Mouse (Mus musculus): Measurements from ENCODE around the gene Pced1a. TPM values are rescaled to one million over a fixed set of nuclear protein-coding genes. Genes with fewer than 3 reads are reported as not detected.

Pced1a gene
- polyA plus RNA-seq (2015; fragmentation: Nextera tagmentation; extraction: Ambion mirVana), result 12.0 and 12.2 TPM in 2 replicates

DNA sequence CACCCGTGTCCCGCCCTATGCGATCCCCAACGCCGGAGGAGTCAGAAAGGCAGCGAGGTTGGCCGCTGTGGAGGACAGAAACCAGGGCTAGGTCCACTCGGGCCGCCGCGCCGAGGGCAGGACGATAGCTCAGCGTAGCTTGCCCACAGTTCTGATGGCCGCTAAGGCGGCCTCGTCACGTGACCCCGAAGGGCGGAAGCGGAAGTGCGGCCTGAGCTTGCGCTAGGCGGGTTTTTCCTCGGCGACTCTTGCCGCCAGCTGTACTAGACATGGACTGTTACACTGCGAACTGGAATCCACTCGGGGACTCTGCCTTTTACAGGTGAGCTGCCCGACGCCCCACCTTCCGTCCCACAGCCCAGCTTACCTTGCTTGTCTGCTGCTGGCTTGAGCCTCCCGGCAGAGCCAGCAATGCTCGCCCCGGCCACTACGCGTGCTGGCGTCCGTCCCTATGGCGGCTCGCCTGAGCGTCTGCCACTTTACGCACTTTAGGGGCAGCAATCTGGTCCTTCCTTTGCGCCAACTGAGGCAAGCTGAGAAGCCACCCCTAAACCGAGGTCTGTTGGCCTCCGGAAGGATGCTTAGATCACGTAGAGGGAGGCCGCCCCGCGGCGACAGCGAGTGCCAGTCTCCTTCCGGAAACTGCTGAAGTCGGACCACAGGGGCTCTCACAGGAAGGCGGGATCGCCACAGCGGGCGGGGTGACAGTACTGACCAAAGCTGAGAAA lies at the start of gene Pced1a, which contains the start of gene Vps16:
TSS of gene Pced1a (minus strand) at position 576 of the 728 bp plus-strand sequence.
TSS of gene Vps16 (plus strand) at position 214 of the 728 bp plus-strand sequence.
- Histone ChIP-seq H3K9me3 (no peaks in the 10 kb centered on the region), H3K4me2 (peak within 1 kb of the TSS; percentile 83), H3K9ac (peak within 1 kb of the TSS; percentile 91), H3K36me3 (peaks cover 5% of the 10 kb centered on the region), H3K27me3 (no peaks in the 10 kb centered on the region), H3K4me1 (replicated peaks) (peaks cover 58% of the 10 kb centered on the region), H3K27ac (peak within 1 kb of the TSS; percentile 96), H3K4me3 (peak within 1 kb of the TSS; percentile 82)
- WGBS, result under 1% methylated on average over 58 of the region's 58 CpGs
- peak; percentile 96 for ATAC-seq (ENCODE audit: low FRiP score)

DNA sequence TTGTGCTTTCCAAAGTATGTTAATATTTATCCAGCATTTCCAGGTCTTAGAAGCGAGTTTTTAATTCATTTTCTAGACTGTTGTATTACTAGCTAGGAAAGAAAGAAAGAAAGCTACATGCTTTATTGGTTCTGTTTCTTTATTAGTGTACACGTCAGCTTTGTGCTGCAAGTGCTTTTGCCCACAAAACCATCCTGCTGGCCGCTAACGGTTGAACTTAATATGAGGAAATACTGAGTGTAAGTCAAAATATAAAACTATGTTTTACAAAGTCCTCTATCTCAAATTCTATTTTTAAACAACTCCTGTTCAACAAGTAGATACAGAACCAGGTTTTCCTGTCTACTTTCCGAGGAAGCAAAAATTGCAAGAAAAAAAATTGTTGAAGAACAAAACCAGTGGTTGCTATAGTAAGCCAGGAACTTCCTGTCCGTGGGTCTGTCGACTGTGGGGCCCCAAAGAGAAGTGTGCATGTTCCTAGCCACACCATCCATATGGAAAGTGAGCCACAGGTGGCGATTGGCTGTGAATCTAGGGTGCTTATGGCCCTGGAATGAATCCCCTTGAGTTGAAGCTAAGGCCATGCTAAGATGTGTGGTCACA lies 48.5 kb upstream of the Pced1a start:
- Histone ChIP-seq H3K9ac (no peak overlapping the region), H3K36me3 (peaks cover 5% of the 10 kb centered on the region), H3K9me3 (no peaks in the 10 kb centered on the region), H3K4me3 (no peak overlapping the region), H3K4me1 (replicated peaks) (peaks cover 21% of the 10 kb centered on the region), H3K27ac (no peak overlapping the region), H3K27me3 (no peaks in the 10 kb centered on the region), H3K4me2 (no peak overlapping the region)
- ATAC-seq (ENCODE audit: low FRiP score), result no peak
- 84% methylated on average over 8 of the region's 8 CpGs for WGBS

DNA sequence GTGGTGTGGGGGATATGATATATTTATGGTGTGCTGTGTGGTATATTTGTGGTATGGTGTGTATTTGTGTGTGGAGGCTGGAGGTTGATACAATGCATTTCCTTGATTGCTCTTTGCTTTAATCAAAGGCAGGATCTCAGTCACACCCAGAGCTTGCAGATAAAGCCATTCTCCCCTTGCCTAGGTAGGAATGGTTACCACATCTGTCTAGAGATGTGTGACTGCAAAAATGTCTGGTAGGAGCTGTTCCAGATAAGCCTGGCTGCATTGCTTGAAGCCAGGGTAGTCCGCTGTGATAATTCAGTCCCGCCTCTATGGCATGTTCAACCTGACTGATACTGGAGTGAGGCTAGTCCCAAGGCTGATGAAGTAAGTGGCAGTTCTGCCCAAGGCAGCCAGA lies 45.4 kb upstream of the Pced1a start:
- ATAC-seq (ENCODE audit: low FRiP score), result no peak

DNA sequence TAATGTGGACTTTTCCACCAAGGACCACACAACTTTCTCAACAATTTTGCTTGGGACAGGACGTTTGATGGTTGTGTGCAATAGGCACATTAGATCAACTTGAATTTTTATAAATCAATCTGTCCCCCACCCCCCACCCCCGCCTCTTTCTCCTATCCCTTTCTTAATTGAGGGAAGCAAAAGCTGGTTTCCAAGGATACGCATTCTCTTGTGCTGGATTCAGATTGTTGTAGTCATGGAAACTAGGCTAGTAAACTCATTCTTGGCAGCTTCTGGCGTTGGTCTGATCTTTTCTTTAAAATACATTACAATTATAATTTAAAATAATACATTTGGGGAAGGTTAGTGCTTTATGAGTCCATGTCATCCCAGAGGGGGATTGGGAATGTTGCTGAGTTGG lies 44.9 kb upstream of the Pced1a start:
- Histone ChIP-seq H3K27ac (no peak overlapping the region), H3K4me3 (no peak overlapping the region), H3K4me1 (replicated peaks) (peaks cover 17% of the 10 kb centered on the region), H3K9me3 (no peaks in the 10 kb centered on the region), H3K36me3 (no peaks in the 10 kb centered on the region), H3K9ac (no peak overlapping the region), H3K4me2 (no peak overlapping the region), H3K27me3 (no peaks in the 10 kb centered on the region)
- WGBS, result 20% methylated on average over 4 of the region's 4 CpGs
- no peak for ATAC-seq (ENCODE audit: low FRiP score)

More for the DNA sequence above, 45.4 kb upstream of the Pced1a start:
- Histone ChIP-seq H3K4me1 (replicated peaks) (peaks cover 19% of the 10 kb centered on the region), H3K9me3 (no peaks in the 10 kb centered on the region), H3K4me3 (no peak overlapping the region), H3K4me2 (no peak overlapping the region), H3K36me3 (no peaks in the 10 kb centered on the region), H3K27me3 (no peaks in the 10 kb centered on the region), H3K27ac (no peak overlapping the region), H3K9ac (no peak overlapping the region)
- 65% methylated on average over 2 of the region's 2 CpGs for WGBS

DNA sequence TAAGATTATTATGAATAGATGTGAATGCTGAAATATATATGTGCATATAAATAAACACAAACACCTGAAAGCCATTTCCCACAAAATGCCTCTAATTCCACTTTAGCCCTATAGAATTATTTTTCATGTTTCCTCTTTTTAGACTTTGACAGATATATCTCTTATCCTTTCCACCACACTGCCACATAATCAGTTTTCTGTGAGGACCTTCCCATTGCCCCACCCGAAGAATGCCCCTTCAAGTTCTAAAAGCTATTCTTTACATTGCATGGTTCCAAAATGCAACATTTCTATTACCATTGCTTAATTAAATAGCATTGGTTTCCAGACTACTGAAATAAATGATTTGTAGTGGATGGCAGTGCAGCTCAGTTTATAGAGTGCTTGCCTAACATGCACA lies 41.9 kb upstream of the Pced1a start:
- WGBS, result 88% methylated on average over 1 of the region's 1 CpGs
- Histone ChIP-seq H3K9ac (no peak overlapping the region), H3K36me3 (peaks cover 6% of the 10 kb centered on the region; the same call in 1 of the 2 replicates), H3K4me2 (no peak overlapping the region), H3K4me3 (no peak overlapping the region), H3K4me1 (replicated peaks) (peaks cover 17% of the 10 kb centered on the region), H3K27ac (no peak overlapping the region), H3K9me3 (no peaks in the 10 kb centered on the region), H3K27me3 (no peaks in the 10 kb centered on the region)
- ATAC-seq (ENCODE audit: low FRiP score), result no peak

DNA sequence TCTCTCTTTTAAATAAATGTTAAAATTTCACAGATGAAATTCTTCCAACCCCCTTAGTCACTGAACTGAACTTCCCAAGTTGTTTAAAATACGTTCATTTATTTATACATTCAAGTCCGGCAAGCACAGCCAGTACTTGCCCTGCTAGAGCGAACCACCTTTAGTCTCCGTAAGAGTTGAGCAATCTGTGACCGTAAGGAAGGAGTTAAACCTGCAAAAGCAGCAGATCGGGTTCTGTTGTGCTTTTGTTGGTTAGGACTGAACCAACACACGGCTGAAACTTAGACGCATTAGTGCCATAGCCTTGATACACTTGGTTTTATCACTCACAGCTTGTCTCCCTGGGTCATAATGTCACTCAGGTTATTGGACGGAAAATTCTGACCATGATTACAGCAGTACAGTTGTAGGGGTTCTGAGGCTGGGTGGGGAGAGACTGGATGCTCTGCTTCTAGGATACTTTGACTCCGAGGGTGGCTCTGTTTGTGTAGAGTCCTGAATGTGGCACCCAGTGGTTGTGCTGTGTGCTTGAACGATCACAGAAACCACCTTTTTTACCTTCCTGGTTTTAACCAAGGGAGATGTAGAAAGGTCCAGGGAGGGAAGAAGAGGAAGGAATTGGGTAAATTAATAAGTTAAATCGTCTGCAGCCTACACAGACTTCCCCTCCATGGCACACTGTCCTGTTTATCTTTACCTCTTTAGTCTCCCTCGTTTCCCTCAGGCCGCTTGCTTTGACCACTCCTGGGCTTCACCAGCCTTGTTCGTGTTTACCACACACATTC lies 37.0 kb upstream of the Pced1a start:
- Histone ChIP-seq H3K9ac (no peak overlapping the region), H3K4me2 (no peak overlapping the region), H3K4me3 (no peak overlapping the region), H3K27ac (no peak overlapping the region), H3K9me3 (no peaks in the 10 kb centered on the region), H3K4me1 (replicated peaks) (no peaks in the 10 kb centered on the region; the same call in 1 of the 2 replicates), H3K36me3 (peaks cover 6% of the 10 kb centered on the region; the same call in 1 of the 2 replicates), H3K27me3 (no peaks in the 10 kb centered on the region)
- ATAC-seq (ENCODE audit: low FRiP score), result no peak
- 83% methylated on average over 15 of the region's 15 CpGs for WGBS

DNA sequence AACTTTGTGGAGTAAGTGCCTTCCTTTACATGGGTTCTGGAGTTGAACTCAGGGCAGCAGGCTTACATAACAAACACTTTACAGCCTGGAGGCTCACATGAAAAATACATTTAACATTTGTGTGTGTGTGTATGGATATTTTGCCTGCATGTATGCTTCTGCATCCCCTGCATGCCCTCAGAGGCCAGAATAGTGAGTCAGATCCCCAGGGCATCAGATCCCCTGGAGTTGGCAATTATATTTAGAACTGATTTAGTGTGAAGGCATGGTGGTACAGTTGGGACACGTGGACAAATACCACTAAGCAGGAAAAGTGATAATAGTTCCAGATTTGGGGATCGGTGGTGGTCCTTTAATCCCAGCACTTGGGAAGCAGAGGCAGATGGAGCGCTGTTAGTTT lies 35.1 kb upstream of the Pced1a start:
- peaks cover 6% of the 10 kb centered on the region; the same call in 1 of the 2 replicates for H3K36me3 ChIP-seq
- H3K4me1 ChIP-seq (replicated peaks), result peaks cover 10% of the 10 kb centered on the region
- H3K27ac ChIP-seq, result no peak overlapping the region
- no peaks in the 10 kb centered on the region for H3K9me3 ChIP-seq
- H3K27me3 ChIP-seq, result no peaks in the 10 kb centered on the region
- no peak overlapping the region for H3K9ac ChIP-seq
- no peak overlapping the region for H3K4me3 ChIP-seq
- 97% methylated on average over 3 of the region's 3 CpGs for WGBS
- ATAC-seq (ENCODE audit: low FRiP score), result no peak
- no peak overlapping the region for H3K4me2 ChIP-seq

DNA sequence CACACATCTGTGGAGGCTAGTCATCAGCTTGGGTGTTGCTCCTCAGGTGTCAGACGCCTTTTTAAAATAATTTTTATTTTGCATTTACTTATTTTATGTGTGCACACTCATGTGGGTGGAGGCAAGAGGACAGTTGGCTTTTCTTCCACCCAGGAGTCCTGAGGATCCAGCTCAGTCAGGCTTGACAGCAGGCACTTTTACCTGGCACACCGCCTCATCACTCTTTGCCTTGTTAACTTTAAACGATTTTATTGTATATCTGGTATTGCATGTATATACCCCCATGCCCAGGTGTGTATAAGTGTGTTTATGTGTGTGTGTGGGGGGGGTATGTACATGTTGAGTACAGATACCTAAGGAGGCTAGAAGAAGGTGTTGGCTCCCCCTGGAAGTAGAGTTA lies 33.4 kb upstream of the Pced1a start:
- no peak overlapping the region for H3K4me3 ChIP-seq
- WGBS, result 91% methylated on average over 3 of the region's 3 CpGs
- H3K9me3 ChIP-seq, result no peaks in the 10 kb centered on the region
- ATAC-seq (ENCODE audit: low FRiP score), result no peak
- H3K27me3 ChIP-seq, result no peaks in the 10 kb centered on the region
- no peak overlapping the region for H3K27ac ChIP-seq
- H3K36me3 ChIP-seq, result 0 out of 2 replicates have a peak, but pooled peaks cover 3% of the 10 kb centered on the region
- no peak overlapping the region for H3K9ac ChIP-seq
- no peak overlapping the region for H3K4me2 ChIP-seq
- peaks cover 13% of the 10 kb centered on the region for H3K4me1 ChIP-seq (replicated peaks)

DNA sequence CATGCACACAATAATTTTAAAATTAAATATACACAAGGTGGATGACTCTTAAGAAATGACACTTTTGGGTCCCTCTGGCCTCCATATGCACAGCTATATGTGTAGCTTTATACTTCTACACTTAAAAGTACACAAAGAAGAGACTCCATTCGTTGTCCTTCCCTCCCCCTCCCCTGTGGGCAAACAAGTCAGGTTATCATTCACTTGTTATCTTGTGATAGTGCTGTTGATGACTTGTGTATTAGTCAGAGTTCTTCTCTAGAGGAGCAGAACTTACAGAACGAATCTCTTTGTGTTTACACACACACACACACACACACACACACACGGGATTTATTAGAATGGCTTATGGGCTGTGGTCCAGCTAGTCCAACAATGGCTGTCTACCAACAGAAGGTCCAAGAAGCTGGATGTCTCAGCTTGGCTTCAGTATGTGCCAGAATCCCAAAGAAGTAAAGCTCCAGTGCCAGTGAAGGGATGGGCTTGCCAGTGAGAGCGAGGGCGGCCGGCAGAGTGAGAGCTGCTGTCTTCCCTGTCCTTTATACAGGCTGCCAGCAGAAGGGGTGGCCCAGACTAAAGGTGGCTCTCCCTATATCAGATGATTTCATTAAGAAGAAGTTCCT lies 30.4 kb upstream of the Pced1a start:
- Histone ChIP-seq H3K4me1 (replicated peaks) (peaks cover 33% of the 10 kb centered on the region), H3K27ac (no peak overlapping the region), H3K9me3 (no peaks in the 10 kb centered on the region), H3K36me3 (no peaks in the 10 kb centered on the region), H3K4me3 (no peak overlapping the region), H3K27me3 (no peaks in the 10 kb centered on the region), H3K9ac (no peak overlapping the region), H3K4me2 (no peak overlapping the region)
- no peak for ATAC-seq (ENCODE audit: low FRiP score)
- WGBS, result 76% methylated on average over 6 of the region's 6 CpGs

DNA sequence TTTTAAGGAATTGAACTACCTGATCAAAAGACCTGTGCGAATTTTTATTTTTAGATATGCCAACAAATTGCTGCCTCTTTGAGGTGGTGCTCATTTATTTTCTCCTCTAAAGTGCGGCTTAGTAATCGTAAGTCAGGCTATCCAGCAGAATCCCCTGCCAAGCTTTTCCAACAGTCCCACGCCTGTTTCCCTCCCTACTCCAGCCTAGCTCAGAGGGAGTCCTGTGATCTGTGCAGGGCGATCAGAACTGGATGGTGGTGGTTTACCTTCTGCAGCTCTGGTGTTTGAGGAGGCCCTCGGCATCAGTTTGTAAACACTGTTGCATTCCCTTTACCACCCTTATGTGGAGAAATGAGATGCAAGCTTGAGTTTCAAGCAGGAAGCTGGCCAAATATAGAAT lies 28.9 kb upstream of the Pced1a start:
- no peak overlapping the region for H3K9ac ChIP-seq
- WGBS, result 69% methylated on average over 6 of the region's 6 CpGs
- H3K27ac ChIP-seq, result no peak overlapping the region
- H3K36me3 ChIP-seq, result no peaks in the 10 kb centered on the region
- H3K4me3 ChIP-seq, result no peak overlapping the region
- no peak for ATAC-seq (ENCODE audit: low FRiP score)
- H3K4me2 ChIP-seq, result no peak overlapping the region
- peaks cover 41% of the 10 kb centered on the region for H3K4me1 ChIP-seq (replicated peaks)
- H3K9me3 ChIP-seq, result no peaks in the 10 kb centered on the region
- H3K27me3 ChIP-seq, result peaks cover 2% of the 10 kb centered on the region

DNA sequence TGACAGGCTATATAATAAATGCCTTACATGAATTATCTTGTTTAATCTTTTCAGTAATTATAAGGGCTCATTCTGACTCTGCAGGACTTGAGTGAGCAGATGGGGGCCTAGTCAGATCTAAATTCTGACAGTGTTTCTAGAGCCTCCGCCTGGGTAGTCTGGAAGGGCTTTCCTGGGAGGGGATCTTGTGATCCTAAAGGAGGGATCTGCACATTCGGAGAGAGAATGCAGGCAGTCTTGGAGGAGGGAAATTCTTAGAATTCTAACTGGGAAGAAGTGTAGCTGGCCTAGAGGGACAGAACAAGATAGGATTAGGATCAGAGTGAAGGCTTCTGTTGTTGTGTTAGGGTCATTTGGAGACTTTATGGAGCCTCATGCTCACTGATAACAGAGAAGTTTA lies 27.8 kb upstream of the Pced1a start:
- Histone ChIP-seq H3K27me3 (peaks cover 8% of the 10 kb centered on the region), H3K4me2 (peak overlapping the region; percentile 86; the same call in 1 of the 2 replicates)
- 64% methylated on average over 2 of the region's 2 CpGs for WGBS

DNA sequence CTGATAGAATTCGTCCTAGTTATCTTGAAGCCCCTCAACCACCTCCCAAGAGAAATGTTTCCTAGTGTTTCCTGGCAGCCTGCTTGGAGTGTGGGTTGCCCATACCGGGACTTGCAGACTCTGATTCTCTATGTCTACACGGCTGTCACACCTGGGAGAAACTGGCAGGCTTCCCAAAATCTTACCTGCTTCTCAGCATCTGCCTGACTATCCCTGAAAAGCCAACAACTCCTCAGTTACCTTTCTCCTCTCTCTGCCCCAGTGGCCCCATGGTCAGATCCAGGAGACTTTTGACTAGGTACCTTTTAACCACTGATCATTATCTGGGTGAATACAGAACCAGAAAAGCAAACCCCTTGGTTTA lies 27.2 kb upstream of the Pced1a start:
- H3K36me3 ChIP-seq, result no peaks in the 10 kb centered on the region
- peak overlapping the region; percentile 86 for H3K4me2 ChIP-seq
- H3K27ac ChIP-seq, result no peak overlapping the region
- peak overlapping the region; percentile 80 for H3K4me3 ChIP-seq
- peaks cover 8% of the 10 kb centered on the region for H3K27me3 ChIP-seq
- H3K4me1 ChIP-seq (replicated peaks), result peaks cover 41% of the 10 kb centered on the region
- ATAC-seq (ENCODE audit: low FRiP score), result no peak
- 76% methylated on average over 3 of the region's 3 CpGs for WGBS
- H3K9me3 ChIP-seq, result no peaks in the 10 kb centered on the region
- peak overlapping the region; percentile 89 for H3K9ac ChIP-seq

More for the DNA sequence above, 27.8 kb upstream of the Pced1a start:
- Histone ChIP-seq H3K9ac (peak overlapping the region; percentile 89; the same call in 1 of the 2 replicates), H3K4me1 (replicated peaks) (peaks cover 41% of the 10 kb centered on the region), H3K27ac (no peak overlapping the region), H3K9me3 (no peaks in the 10 kb centered on the region), H3K36me3 (no peaks in the 10 kb centered on the region), H3K4me3 (no peak overlapping the region)
- no peak for ATAC-seq (ENCODE audit: low FRiP score)
